Mouse (Mus musculus): ENCODE results near the gene Defb18. TPM values are rescaled to one million over a fixed set of nuclear protein-coding genes. Genes with fewer than 3 reads are reported as not detected.
"Not testable (repeated sequence)": the region's sequence is repeated elsewhere in the genome, so short reads cannot be mapped to it uniquely, and the experiment has no call there.

Defb18 gene
- total RNA-seq (2021) = not detected
- long read RNA-seq, experiment 1 = 0 reads
- long read RNA-seq, experiment 2 = 0 reads

- no peak for DNase-seq (ENCODE audit: low spot score in 2 of 2)
- intact Hi-C loops (cut with DNase I) = no loop called here
Measured at GRCm38 (mm10) chr1:18237343-18237742, at the start of gene Defb18. TSS of gene Defb18 (minus strand) at chr1:18237443.

DNA sequence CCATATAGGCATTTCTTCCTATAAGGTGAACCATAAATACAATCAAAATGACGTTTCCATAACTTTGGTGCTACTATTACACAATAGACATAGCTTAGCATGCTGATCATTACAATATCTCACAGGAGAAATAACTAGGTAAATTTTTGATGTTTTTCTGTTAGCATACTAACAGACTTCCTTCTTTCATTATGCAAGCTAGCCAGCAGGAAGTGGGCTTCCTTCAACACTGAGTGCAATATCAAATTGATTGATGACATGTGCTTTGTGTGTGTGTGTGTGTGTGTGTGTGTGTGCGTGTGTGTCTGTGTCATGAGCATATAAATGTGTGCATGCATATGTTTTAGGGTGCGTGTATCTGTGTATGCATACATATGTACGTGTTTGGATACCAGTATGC is 33.9 kb upstream of the Defb18 start:
- DNase-seq (ENCODE audit: low spot score in 2 of 2) = no peak
- intact Hi-C loops (cut with DNase I) = no loop called here

DNA sequence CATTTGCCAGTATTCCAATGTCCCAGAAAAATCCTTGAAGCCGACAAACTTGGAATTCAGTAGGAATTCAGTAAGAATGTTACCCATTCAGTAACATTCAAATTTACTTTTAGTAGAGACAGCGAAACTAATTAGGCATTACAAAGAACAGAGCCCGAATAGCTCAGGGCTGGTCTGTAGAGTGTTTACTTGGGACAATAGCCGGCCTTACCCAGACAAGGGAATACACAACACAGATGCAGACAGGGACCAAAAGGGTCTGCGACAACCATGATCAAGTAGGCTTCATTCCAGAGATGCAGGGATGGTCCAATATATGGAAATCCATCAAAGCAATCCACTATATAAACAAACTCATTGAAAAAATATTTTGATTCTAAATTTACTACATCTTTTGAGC is 31.6 kb upstream of the Defb18 start:
- DNase-seq (ENCODE audit: low spot score in 2 of 2) = no peak
- intact Hi-C loops (cut with DNase I) = no loop called here

DNA sequence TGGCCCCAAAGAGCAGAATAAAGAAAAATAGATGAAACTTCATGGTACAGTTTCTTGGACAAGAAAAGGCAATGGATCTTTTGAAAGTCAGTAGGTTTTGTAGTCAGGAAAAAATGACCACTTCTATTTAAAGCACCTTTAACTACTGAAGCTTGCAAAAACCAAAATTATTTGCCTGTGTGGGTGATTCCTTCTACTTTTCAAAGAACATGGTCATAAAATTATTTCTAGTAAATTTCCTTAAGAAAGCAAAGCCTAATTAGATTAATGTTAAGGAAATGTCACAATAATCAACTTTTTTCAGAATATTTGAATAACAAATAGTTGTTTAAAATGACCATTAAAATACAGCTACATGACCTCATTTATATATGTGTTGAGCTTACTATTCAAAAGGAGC is 27.8 kb upstream of the Defb18 start, which contains the start of gene Defb41:
Gene Defb41, minus strand, starts transcription at position 101 of the 400 bp plus-strand sequence.
- no peak for DNase-seq (ENCODE audit: low spot score in 2 of 2)
- intact Hi-C loops (cut with DNase I) = no loop called here

- intact Hi-C loops (cut with DNase I); DNase-seq (ENCODE audit: low spot score in 2 of 2): not testable (repeated sequence)
Measured at GRCm38 (mm10) chr1:18245801-18246580, 8.7 kb upstream of the Defb18 start.

DNA sequence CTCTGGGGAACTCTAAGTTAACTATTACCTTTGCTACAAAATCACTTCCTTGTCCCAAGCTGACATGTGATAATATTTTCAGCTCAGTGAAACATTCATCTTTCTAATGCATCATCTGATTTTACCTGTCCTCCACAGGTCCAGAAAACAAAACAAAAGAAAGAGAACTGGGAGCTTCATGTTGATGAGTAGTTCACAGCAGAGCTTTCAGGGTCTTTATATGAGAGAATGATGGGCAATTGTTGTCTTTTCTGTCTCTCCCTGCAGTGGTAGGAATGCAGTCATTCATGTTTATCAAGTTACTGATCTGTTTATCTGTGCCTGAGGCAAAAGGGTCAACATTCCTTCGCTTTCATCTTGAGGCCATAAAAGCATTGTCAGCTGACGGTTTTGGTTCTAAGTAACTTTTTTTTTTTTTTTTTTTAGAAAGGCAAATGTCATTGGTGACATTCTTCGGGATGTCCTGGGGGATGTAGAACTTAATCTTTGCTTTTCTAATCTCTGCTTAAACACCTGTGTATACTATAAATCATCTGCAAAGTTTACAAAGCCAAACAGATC is 13.8 kb downstream of the Defb18 start:
- no peak for DNase-seq (ENCODE audit: low spot score in 2 of 2)
- intact Hi-C loops (cut with DNase I) = no loop called here

GRCm38 (mm10) chr1:18191719-18192118 is 45.5 kb downstream of the Defb18 start:
- intact Hi-C loops (cut with DNase I) = no loop called here
- DNase-seq (ENCODE audit: low spot score in 2 of 2) = no peak

DNA sequence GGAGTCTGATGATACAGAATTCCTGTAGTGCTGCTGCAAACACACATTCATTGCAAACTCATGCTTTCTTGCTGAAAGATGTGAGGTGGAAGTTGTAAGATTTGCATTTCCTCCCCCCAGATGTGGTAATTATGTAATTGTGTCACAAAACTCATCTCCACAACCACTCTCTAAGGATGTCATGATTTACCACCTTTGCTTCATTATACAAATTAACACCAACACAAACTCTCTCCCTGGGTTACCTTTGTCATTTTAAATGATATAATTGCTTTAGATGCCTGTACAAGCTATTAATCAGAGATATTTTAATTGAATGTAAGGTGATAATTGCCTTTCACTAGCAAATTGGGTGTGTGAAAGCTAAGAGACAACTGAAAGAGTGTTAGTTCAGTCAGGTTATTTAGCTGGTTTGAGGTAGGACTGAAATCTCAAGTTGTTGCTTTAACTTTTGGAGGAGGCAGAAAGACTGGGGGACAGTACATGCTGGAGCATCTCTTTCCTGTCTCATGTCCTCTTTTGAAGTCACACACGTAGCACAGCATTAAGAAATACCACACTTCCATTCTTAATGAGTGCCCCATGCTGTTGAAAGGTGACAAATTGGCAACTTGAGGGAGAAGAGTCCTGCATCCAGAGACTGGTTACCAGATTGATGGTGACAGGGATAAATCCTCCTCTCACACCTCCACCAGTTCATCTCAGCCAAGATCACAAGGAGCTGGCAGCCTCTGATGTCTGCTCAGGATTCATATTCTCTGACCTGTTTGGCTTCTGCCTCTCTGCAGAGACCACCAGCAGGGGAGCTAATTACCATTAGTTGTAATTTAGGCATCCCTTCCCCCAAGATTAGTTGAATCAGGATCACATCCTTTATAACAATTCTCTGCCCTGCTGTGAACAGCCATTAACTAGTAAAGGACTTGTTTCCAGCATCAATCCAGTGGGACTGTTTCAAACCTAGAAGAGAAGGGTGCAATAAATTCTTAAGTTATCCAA is 46.2 kb downstream of the Defb18 start:
- DNase-seq (ENCODE audit: low spot score in 2 of 2) = no peak
- intact Hi-C loops (cut with DNase I) = no loop called here

Other genes with a start within 250 kb of the Defb18 start
- gene Crisp4, start 91.5 kb downstream of the Defb18 start, total RNA-seq (2021) = not detected
- gene Defb41, start 27.7 kb upstream of the Defb18 start, total RNA-seq (2021) = not detected